Mouse (Mus musculus) ES-Bruce4 (cell line): ENCODE data around the gene Fgf10.

Source experiments
- CTCF ChIP-seq: IDR thresholded peaks from one replicate; pipeline ENCODE4 v1.8.1; 2011; ENCODE audit warnings: low read depth, low read length
- EP300 ChIP-seq: IDR thresholded peaks from 2 replicates; pipeline ENCODE4 v1.6.1; 2011; ENCODE audit warnings: low read depth, low read length; ENCODE audit not compliant: insufficient read depth
- POLR2A ChIP-seq: IDR thresholded peaks from one replicate; pipeline ENCODE4 v1.8.1; 2011; ENCODE audit warnings: low read length; ENCODE audit not compliant: insufficient read depth

DNA sequence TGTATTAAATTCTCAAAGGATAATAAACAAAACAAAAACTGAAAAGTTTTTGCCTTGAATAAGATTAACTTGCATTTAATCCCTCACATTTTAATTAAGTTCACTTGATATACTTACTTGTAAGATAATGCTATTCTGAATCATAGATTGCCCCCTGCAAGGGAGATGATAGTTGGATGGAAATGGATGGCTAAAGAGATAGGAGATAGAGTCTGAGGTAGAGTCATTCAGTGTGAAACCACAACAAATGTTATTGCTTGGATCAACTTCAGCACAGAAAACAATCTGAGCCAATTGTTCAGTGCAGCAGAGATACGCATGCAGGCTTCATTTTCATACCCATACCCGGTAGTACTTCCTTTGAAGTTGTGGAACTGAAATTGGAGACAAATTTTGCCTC lies 23.5 kb downstream of the Fgf10 start:
- no peak for TF ChIP-seq CTCF
- no peak for TF ChIP-seq EP300
- no peak for TF ChIP-seq POLR2A
